Mouse (Mus musculus) cerebral cortex, adult 2 months (tissue): ENCODE data around the gene Mdc1.

Experiments used
- WGBS: fragments of 180-500 bp; shearing (Covaris S2); methylation state at CpG from one replicate; pipeline ENCODE4 v1.1.7; 2018; 5-methylcytosine and 5-hydroxymethylcytosine counted together

Mdc1 gene

GRCm38 (mm10) chr17:35822564-35822963, 18.8 kb upstream of the Mdc1 start:
- 3% methylated on average over 11 of the region's 11 CpGs for WGBS

GRCm38 (mm10) chr17:35822964-35823937, 18.1 kb upstream of the Mdc1 start, which contains the start of gene Flot1:
Gene Flot1, plus strand, starts transcription at chr17:35823230.
- WGBS = 2% methylated on average over 44 of the region's 47 CpGs

GRCm38 (mm10) chr17:35824402-35824801, 16.9 kb upstream of the Mdc1 start:
- 76% methylated on average over 7 of the region's 7 CpGs for WGBS

GRCm38 (mm10) chr17:35825109-35825850, 16.0 kb upstream of the Mdc1 start:
- 93% methylated on average over 13 of the region's 13 CpGs for WGBS

GRCm38 (mm10) chr17:35829737-35830136, 11.6 kb upstream of the Mdc1 start:
- 3% methylated on average over 21 of the region's 21 CpGs for WGBS

- WGBS = 67% methylated on average over 8 of the region's 8 CpGs
Observed at GRCm38 (mm10) chr17:35832400-35833238, 8.7 kb upstream of the Mdc1 start.

- WGBS = 34% methylated on average over 5 of the region's 5 CpGs
Observed at GRCm38 (mm10) chr17:35833239-35833751, 8.0 kb upstream of the Mdc1 start.

GRCm38 (mm10) chr17:35833894-35834293, 7.4 kb upstream of the Mdc1 start:
- WGBS = 33% methylated on average over 5 of the region's 5 CpGs

GRCm38 (mm10) chr17:35834696-35835422, 6.5 kb upstream of the Mdc1 start:
- WGBS = 39% methylated on average over 26 of the region's 26 CpGs

- 43% methylated on average over 26 of the region's 26 CpGs for WGBS
Observed at GRCm38 (mm10) chr17:35835424-35836140, 5.7 kb upstream of the Mdc1 start.

GRCm38 (mm10) chr17:35836178-35836965, 4.9 kb upstream of the Mdc1 start:
- 5% methylated on average over 24 of the region's 24 CpGs for WGBS

- 1% methylated on average over 25 of the region's 25 CpGs for WGBS
Observed at GRCm38 (mm10) chr17:35836991-35837422, 4.3 kb upstream of the Mdc1 start.

- WGBS = under 1% methylated on average over 18 of the region's 18 CpGs
Observed at GRCm38 (mm10) chr17:35837487-35837886, 3.8 kb upstream of the Mdc1 start.

- WGBS = 1% methylated on average over 29 of the region's 29 CpGs
Observed at GRCm38 (mm10) chr17:35838122-35838544, 3.2 kb upstream of the Mdc1 start, which contains the start of gene Tubb5. Gene Tubb5, minus strand, starts transcription at chr17:35838306.

GRCm38 (mm10) chr17:35838570-35838969, 2.7 kb upstream of the Mdc1 start:
- WGBS = 9% methylated on average over 5 of the region's 5 CpGs

GRCm38 (mm10) chr17:35839002-35839401, 2.3 kb upstream of the Mdc1 start:
- 53% methylated on average over 3 of the region's 3 CpGs for WGBS

- WGBS = 41% methylated on average over 14 of the region's 14 CpGs
Observed at GRCm38 (mm10) chr17:35840561-35840960, 754 bp upstream of the Mdc1 start.

- 11% methylated on average over 11 of the region's 11 CpGs for WGBS
Observed at GRCm38 (mm10) chr17:35842006-35842405, 691 bp downstream of the Mdc1 start.

- WGBS = 82% methylated on average over 3 of the region's 3 CpGs
Observed at GRCm38 (mm10) chr17:35843514-35843913, 2.2 kb downstream of the Mdc1 start.
